7 mouse cellular contexts compared by ENCODE assay signal in genomic region chr7:126701070-126701469, GRCm38 (mm10). TPM values are rescaled to one million over a fixed set of nuclear protein-coding genes. Genes with fewer than 3 reads are reported as not detected.
DNase-seq lines count a peak whose midpoint lies in the region; ATAC-seq lines count a peak whose summit lies in the region.

No protein-coding gene starts in this region.

- H3K4me1 ChIP-seq in embryonic facial prominence, embryonic 10.5 days = peaks cover 46% of the 10 kb centered on the region
- H3K4me1 ChIP-seq in limb, embryonic 12.5 days (replicated peaks) = peaks cover 35% of the 10 kb centered on the region
- H3K4me1 ChIP-seq in midbrain, embryonic 14.5 days (ENCODE audit: control insufficient read depth, insufficient read depth, low read length) = peaks cover 41% of the 10 kb centered on the region

- H3K4me2 ChIP-seq in limb, embryonic 12.5 days = 0 out of 2 replicates have a peak overlapping the region, but pooled peaks have one; percentile 13
- peak overlapping the region; percentile 71 for H3K4me2 ChIP-seq in midbrain, embryonic 14.5 days (ENCODE audit: low read length)

- no peak overlapping the region; the same call in 1 of the 2 replicates for H3K27ac ChIP-seq in embryonic facial prominence, embryonic 10.5 days (replicated peaks)
- no peak overlapping the region for H3K27ac ChIP-seq in limb, embryonic 12.5 days
- H3K27ac ChIP-seq in midbrain, embryonic 14.5 days (replicated peaks; ENCODE audit: low read depth, low read length) = 0 out of 2 replicates have a peak overlapping the region, but pooled peaks have one; percentile 32

- peak overlapping the region; percentile 23 for H3K4me3 ChIP-seq in embryonic facial prominence, embryonic 10.5 days
- no peak overlapping the region for H3K4me3 ChIP-seq in limb, embryonic 12.5 days (replicated peaks)
- 0 out of 2 replicates have a peak overlapping the region, but pooled peaks have one; percentile 7 for H3K4me3 ChIP-seq in midbrain, embryonic 14.5 days (replicated peaks; ENCODE audit: low read depth, low read length)

- no peaks in the 10 kb centered on the region for H3K9me3 ChIP-seq in embryonic facial prominence, embryonic 10.5 days
- H3K9me3 ChIP-seq in limb, embryonic 12.5 days = no peaks in the 10 kb centered on the region
- H3K9me3 ChIP-seq in midbrain, embryonic 14.5 days (ENCODE audit: control insufficient read depth, low read length) = no peaks in the 10 kb centered on the region

- H3K9ac ChIP-seq in limb, embryonic 12.5 days (replicated peaks) = no peak overlapping the region; the same call in 1 of the 2 replicates
- peak overlapping the region; percentile 31; the same call in 1 of the 2 replicates for H3K9ac ChIP-seq in midbrain, embryonic 14.5 days (replicated peaks; ENCODE audit: low read length)

- ATAC-seq in limb, embryonic 12.5 days (ENCODE audit: insufficient number of reproducible peaks, insufficient read depth, low FRiP score, low TSS enrichment, low read depth) = no peak
- no peak for ATAC-seq in midbrain, embryonic 14.5 days (ENCODE audit: low FRiP score, low TSS enrichment)

- H3K27me3 ChIP-seq in embryonic facial prominence, embryonic 10.5 days (replicated peaks; ENCODE audit: low read depth, poor library complexity, severe bottlenecking) = peaks cover 46% of the 10 kb centered on the region
- H3K27me3 ChIP-seq in limb, embryonic 12.5 days = peaks cover 35% of the 10 kb centered on the region
- H3K27me3 ChIP-seq in midbrain, embryonic 14.5 days (ENCODE audit: control insufficient read depth, insufficient read depth, low read length) = no peaks in the 10 kb centered on the region

- WGBS in embryonic facial prominence, embryonic 10.5 days = under 1% methylated on average over 11 of the region's 11 CpGs
- 2% methylated on average over 11 of the region's 11 CpGs for WGBS in limb, embryonic 12.5 days
- WGBS in midbrain, embryonic 14.5 days = 3% methylated on average over 11 of the region's 11 CpGs

- H3K36me3 ChIP-seq in embryonic facial prominence, embryonic 10.5 days (replicated peaks) = peaks cover 34% of the 10 kb centered on the region
- peaks cover 8% of the 10 kb centered on the region; the same call in 1 of the 2 replicates for H3K36me3 ChIP-seq in limb, embryonic 12.5 days
- H3K36me3 ChIP-seq in midbrain, embryonic 14.5 days (ENCODE audit: control insufficient read depth, insufficient read depth, low read length) = peaks cover 36% of the 10 kb centered on the region; the same call in 1 of the 2 replicates

- peak; percentile 92 for DNase-seq in adrenal gland, postnatal 10 days
- DNase-seq in embryonic facial prominence, embryonic 10.5 days (ENCODE audit: low spot score) = peak; percentile 88
- DNase-seq in heart, adult 18-20 months = peak; percentile 87 to 95
- DNase-seq in kidney, adult 18-20 months = peak; percentile 91
- DNase-seq in midbrain, embryonic 14.5 days = peak; percentile 94
- DNase-seq in spleen, adult 12 weeks (ENCODE audit: low spot score) = peak; percentile 81

RNA-seq across cellular contexts. Expression of gene Slx1b, which starts 5.5 kb away (rescaled TPM):
- 10 to 100 TPM in 1 of 2 experiments, 1 to 10 TPM in 1; 8.2 to 15.0 TPM for total RNA-seq in adrenal gland, postnatal 10 days (2021)
- 14.4 and 15.1 TPM in 2 replicates for polyA plus RNA-seq in embryonic facial prominence, embryonic 10.5 days (2016; fragmentation: Nextera tagmentation; extraction: Ambion mirVana)
- 1 to 10 TPM; 3.7 to 4.1 TPM for total RNA-seq in heart, adult 18-20 months (2021)
- polyA plus RNA-seq in limb, embryonic 12.5 days (2016; fragmentation: Nextera tagmentation; extraction: Ambion mirVana) = 14.5 and 14.7 TPM in 2 replicates
- 10.6 and 13.7 TPM in 2 replicates for polyA plus RNA-seq in midbrain, embryonic 14.5 days (2014; fragmentation: Nextera tagmentation; extraction: Ambion mirVana)

RNA-seq across cellular contexts. Expression of gene Bola2, which starts 5.9 kb away (rescaled TPM):
- 10 to 100 TPM; 67.6 to 81.0 TPM for total RNA-seq in adrenal gland, postnatal 10 days (2021)
- 186 and 206 TPM in 2 replicates for polyA plus RNA-seq in embryonic facial prominence, embryonic 10.5 days (2016; fragmentation: Nextera tagmentation; extraction: Ambion mirVana)
- total RNA-seq in heart, adult 18-20 months (2021) = 10 to 100 TPM; 60.1 to 60.4 TPM
- 145 and 156 TPM in 2 replicates for polyA plus RNA-seq in limb, embryonic 12.5 days (2016; fragmentation: Nextera tagmentation; extraction: Ambion mirVana)
- polyA plus RNA-seq in midbrain, embryonic 14.5 days (2014; fragmentation: Nextera tagmentation; extraction: Ambion mirVana) = 128 and 164 TPM in 2 replicates

RNA-seq across cellular contexts. Expression of gene Coro1a, which starts 6.5 kb away (rescaled TPM):
- total RNA-seq in adrenal gland, postnatal 10 days (2021) = 10 to 100 TPM; 36.1 to 39.3 TPM
- polyA plus RNA-seq in embryonic facial prominence, embryonic 10.5 days (2016; fragmentation: Nextera tagmentation; extraction: Ambion mirVana) = 35.7 and 38.5 TPM in 2 replicates
- total RNA-seq in heart, adult 18-20 months (2021) = 10 to 100 TPM in 1 of 2 experiments, 1 to 10 TPM in 1; 9.3 to 28.6 TPM
- polyA plus RNA-seq in limb, embryonic 12.5 days (2016; fragmentation: Nextera tagmentation; extraction: Ambion mirVana) = 36.6 and 39.1 TPM in 2 replicates
- 95.0 and 115 TPM in 2 replicates for polyA plus RNA-seq in midbrain, embryonic 14.5 days (2014; fragmentation: Nextera tagmentation; extraction: Ambion mirVana)

RNA-seq across cellular contexts. Expression of gene Sult1a1, which starts 24.8 kb away (rescaled TPM):
- total RNA-seq in adrenal gland, postnatal 10 days (2021) = 100 to 1,000 TPM in 1 of 2 experiments, 10 to 100 TPM in 1; 53.9 to 125 TPM
- polyA plus RNA-seq in embryonic facial prominence, embryonic 10.5 days (2016; fragmentation: Nextera tagmentation; extraction: Ambion mirVana) = 0.32 and 0.40 TPM in 2 replicates
- 10 to 100 TPM; 31.1 to 44.0 TPM for total RNA-seq in heart, adult 18-20 months (2021)
- polyA plus RNA-seq in limb, embryonic 12.5 days (2016; fragmentation: Nextera tagmentation; extraction: Ambion mirVana) = 0.83 and 1.2 TPM in 2 replicates
- 0.38 and 2.6 TPM in 2 replicates for polyA plus RNA-seq in midbrain, embryonic 14.5 days (2014; fragmentation: Nextera tagmentation; extraction: Ambion mirVana)

RNA-seq across cellular contexts. Expression of gene Sgf29, which starts 52.0 kb away (rescaled TPM):
- total RNA-seq in adrenal gland, postnatal 10 days (2021) = 10 to 100 TPM; 31.3 to 46.9 TPM
- 64.6 and 65.6 TPM in 2 replicates for polyA plus RNA-seq in embryonic facial prominence, embryonic 10.5 days (2016; fragmentation: Nextera tagmentation; extraction: Ambion mirVana)
- total RNA-seq in heart, adult 18-20 months (2021) = 10 to 100 TPM; 24.8 to 26.5 TPM
- 47.7 and 49.1 TPM in 2 replicates for polyA plus RNA-seq in limb, embryonic 12.5 days (2016; fragmentation: Nextera tagmentation; extraction: Ambion mirVana)
- polyA plus RNA-seq in midbrain, embryonic 14.5 days (2014; fragmentation: Nextera tagmentation; extraction: Ambion mirVana) = 64.6 and 71.3 TPM in 2 replicates
